Mouse (Mus musculus): ENCODE measurements at regions not wholly inside any gene's neighbourhood (a gene's known extent, or its start where the extent isn't known, plus 50 kb on each side); places are given as distances from the start of the nearest gene placed in this dataset.

- no peak for TF ChIP-seq CTCF (IDR thresholded peaks at IDR 0.05; ENCODE audit: control insufficient read depth, insufficient read depth, low read length)
- Histone ChIP-seq H3K4me1 (ENCODE audit: control insufficient read depth, insufficient read depth, low read length) (no peaks in the 10 kb centered on the region; the same call in 1 of the 2 replicates), H3K27ac (ENCODE audit: control insufficient read depth, insufficient read depth, low read depth, low read length, poor library complexity) (no peak overlapping the region), H3K4me3 (replicated peaks; ENCODE audit: control insufficient read depth, low read depth, low read length) (no peak overlapping the region)
- WGBS, result 29% methylated on average over 4 of the region's 4 CpGs
These were observed 481.5 kb downstream of the Zfp704 start for GRCm38 (mm10) chr3:9128407-9128806.

- WGBS, result 63% methylated on average over 5 of the region's 5 CpGs
- Histone ChIP-seq H3K27ac (ENCODE audit: control insufficient read depth, insufficient read depth, low read depth, low read length, poor library complexity) (no peak overlapping the region), H3K4me3 (replicated peaks; ENCODE audit: control insufficient read depth, low read depth, low read length) (no peak overlapping the region), H3K4me1 (ENCODE audit: control insufficient read depth, insufficient read depth, low read length) (no peaks in the 10 kb centered on the region)
- TF ChIP-seq CTCF (IDR thresholded peaks at IDR 0.05; ENCODE audit: control insufficient read depth, insufficient read depth, low read length) (no peak), POLR2A (IDR thresholded peaks at IDR 0.05; ENCODE audit: borderline replicate concordance, control insufficient read depth, low read depth, low read length) (no peak)
These were observed 486.8 kb downstream of the Zfp704 start for GRCm38 (mm10) chr3:9123079-9123478.

DNA sequence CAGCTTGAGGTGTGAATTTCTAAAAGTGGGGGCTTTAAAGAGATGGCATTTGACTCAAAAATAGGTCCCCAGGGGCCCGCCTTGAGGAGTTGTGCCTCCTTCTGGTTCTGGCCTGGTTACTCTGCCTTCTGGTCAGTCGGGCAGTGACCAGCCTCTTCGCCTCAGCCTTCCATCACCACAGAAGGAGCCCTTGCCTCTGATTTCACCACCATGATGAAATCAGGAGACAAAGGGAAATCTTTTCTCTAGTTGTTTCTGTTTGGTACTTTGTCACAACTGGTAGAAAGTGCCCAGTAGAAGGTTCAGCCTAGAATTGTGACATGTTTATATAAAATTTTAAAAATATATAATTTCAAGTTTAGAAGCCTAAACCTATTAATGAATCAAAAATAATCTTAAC lies 492.0 kb downstream of the Zfp704 start:
- TF ChIP-seq POLR2A (IDR thresholded peaks at IDR 0.05; ENCODE audit: borderline replicate concordance, control insufficient read depth, low read depth, low read length) (no peak), CTCF (IDR thresholded peaks at IDR 0.05; ENCODE audit: control insufficient read depth, insufficient read depth, low read length) (no peak)
- Histone ChIP-seq H3K27ac (ENCODE audit: control insufficient read depth, insufficient read depth, low read depth, low read length, poor library complexity) (no peak overlapping the region), H3K4me1 (ENCODE audit: control insufficient read depth, insufficient read depth, low read length) (no peaks in the 10 kb centered on the region), H3K4me3 (replicated peaks; ENCODE audit: control insufficient read depth, low read depth, low read length) (no peak overlapping the region)
- 65% methylated on average over 3 of the region's 3 CpGs for WGBS

DNA sequence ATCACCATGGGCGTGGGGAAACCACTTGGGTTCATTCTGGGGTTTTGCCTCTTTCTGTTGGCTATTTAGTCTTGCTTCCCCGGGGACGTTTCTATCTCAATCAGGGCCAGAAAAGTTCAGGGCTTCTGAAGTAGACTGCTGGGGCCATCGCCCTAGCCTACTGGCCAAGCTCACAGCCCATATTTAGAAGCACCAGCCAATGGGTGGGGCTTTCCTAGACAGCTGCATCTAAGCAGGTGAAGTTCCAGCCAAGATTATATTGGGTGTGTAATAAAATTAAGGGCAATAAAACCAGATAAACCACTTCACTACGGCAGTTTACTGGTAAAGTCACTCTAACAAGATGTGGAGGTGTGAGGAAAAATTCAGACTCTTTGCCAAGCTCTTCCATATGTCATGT lies 496.5 kb downstream of the Zfp704 start:
- TF ChIP-seq CTCF (IDR thresholded peaks at IDR 0.05; ENCODE audit: control insufficient read depth, insufficient read depth, low read length) (no peak), POLR2A (IDR thresholded peaks at IDR 0.05; ENCODE audit: borderline replicate concordance, control insufficient read depth, low read depth, low read length) (no peak)
- WGBS, result 78% methylated on average over 5 of the region's 5 CpGs
- Histone ChIP-seq H3K4me3 (replicated peaks; ENCODE audit: control insufficient read depth, low read depth, low read length) (no peak overlapping the region), H3K27ac (ENCODE audit: control insufficient read depth, insufficient read depth, low read depth, low read length, poor library complexity) (no peak overlapping the region), H3K4me1 (ENCODE audit: control insufficient read depth, insufficient read depth, low read length) (no peaks in the 10 kb centered on the region)

DNA sequence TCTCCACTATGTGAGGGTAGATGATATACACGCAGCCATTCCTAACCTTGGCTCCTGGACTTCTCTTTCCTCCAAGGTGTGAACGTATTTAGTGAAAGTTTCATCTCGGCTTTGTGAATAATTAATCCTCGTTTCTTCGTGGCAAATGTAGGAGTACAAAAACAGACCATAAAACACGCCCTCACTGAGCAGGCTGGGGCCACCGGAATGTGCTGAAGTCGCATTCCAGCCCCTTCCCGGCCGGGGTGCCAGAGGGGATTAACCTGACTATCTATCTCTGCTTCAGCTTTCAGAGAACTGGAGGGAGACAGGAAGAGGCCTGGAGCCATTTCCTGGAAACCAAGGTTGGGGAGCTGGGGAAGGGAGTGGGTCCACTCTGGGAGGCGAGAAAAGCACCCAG lies 499.1 kb downstream of the Zfp704 start:
- Histone ChIP-seq H3K27ac (ENCODE audit: control insufficient read depth, insufficient read depth, low read depth, low read length, poor library complexity) (no peak overlapping the region), H3K4me1 (ENCODE audit: control insufficient read depth, insufficient read depth, low read length) (no peaks in the 10 kb centered on the region), H3K4me3 (replicated peaks; ENCODE audit: control insufficient read depth, low read depth, low read length) (no peak overlapping the region)
- WGBS, result 81% methylated on average over 11 of the region's 11 CpGs
- TF ChIP-seq CTCF (IDR thresholded peaks at IDR 0.05; ENCODE audit: control insufficient read depth, insufficient read depth, low read length) (no peak), POLR2A (IDR thresholded peaks at IDR 0.05; ENCODE audit: borderline replicate concordance, control insufficient read depth, low read depth, low read length) (no peak)

DNA sequence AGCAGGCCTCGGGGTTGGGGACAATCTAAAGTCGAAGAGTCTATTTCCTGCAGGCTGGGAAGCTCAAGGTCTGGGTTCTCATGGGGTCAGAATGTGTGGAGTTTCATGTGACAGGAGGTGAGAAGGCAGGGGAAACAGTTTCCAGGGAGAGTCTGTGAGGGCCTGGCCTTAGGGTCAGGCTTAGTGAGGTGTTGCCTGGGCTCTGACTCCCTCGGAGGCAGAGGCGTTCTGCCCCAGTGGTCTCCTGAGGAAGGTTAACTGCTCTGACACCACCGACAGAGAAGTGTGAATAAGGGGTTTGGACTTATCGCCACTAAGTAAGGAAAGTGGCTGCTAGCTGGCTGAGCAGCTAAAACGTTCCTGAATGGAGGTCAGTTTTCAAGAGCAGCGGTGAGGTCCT lies 499.9 kb downstream of the Zfp704 start:
- H3K27ac ChIP-seq (ENCODE audit: control insufficient read depth, insufficient read depth, low read depth, low read length, poor library complexity), result no peak overlapping the region
- WGBS, result 61% methylated on average over 8 of the region's 8 CpGs
- peaks cover 2% of the 10 kb centered on the region; the same call in 1 of the 2 replicates for H3K4me1 ChIP-seq (ENCODE audit: control insufficient read depth, insufficient read depth, low read length)
- no peak for TF ChIP-seq POLR2A (IDR thresholded peaks at IDR 0.05; ENCODE audit: borderline replicate concordance, control insufficient read depth, low read depth, low read length)
- TF ChIP-seq CTCF (IDR thresholded peaks at IDR 0.05; ENCODE audit: control insufficient read depth, insufficient read depth, low read length), result no peak
- no peak overlapping the region for H3K4me3 ChIP-seq (replicated peaks; ENCODE audit: control insufficient read depth, low read depth, low read length)

DNA sequence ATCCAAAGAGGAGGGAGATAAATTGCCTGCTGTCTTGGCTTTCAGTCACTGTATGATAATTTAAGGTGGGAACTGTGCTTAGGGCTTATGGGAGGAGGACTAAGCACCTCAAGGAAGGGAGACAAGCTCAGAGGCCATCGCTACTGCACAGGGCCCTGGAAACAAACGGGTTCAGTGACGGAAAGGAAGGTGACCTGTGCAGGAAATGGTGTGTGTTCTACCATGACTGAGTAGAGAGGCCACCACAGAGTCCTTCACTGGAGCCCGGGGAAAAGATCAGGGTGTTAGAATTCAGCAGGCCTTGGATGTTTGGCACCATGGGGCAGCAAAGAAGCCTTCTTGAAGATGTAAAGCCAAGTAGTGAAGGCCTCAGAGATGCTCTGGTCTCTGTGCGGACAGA lies 500.4 kb downstream of the Zfp704 start:
- TF ChIP-seq POLR2A (IDR thresholded peaks at IDR 0.05; ENCODE audit: borderline replicate concordance, control insufficient read depth, low read depth, low read length), result no peak
- no peak for TF ChIP-seq CTCF (IDR thresholded peaks at IDR 0.05; ENCODE audit: control insufficient read depth, insufficient read depth, low read length)
- Histone ChIP-seq H3K4me3 (replicated peaks; ENCODE audit: control insufficient read depth, low read depth, low read length) (no peak overlapping the region), H3K4me1 (ENCODE audit: control insufficient read depth, insufficient read depth, low read length) (peaks cover 2% of the 10 kb centered on the region; the same call in 1 of the 2 replicates), H3K27ac (ENCODE audit: control insufficient read depth, insufficient read depth, low read depth, low read length, poor library complexity) (no peak overlapping the region)
- 67% methylated on average over 5 of the region's 5 CpGs for WGBS

- 83% methylated on average over 15 of the region's 15 CpGs for WGBS
- peaks cover 2% of the 10 kb centered on the region; the same call in 1 of the 2 replicates for H3K4me1 ChIP-seq (ENCODE audit: control insufficient read depth, insufficient read depth, low read length)
- no peak for TF ChIP-seq CTCF (IDR thresholded peaks at IDR 0.05; ENCODE audit: control insufficient read depth, insufficient read depth, low read length)
- no peak for TF ChIP-seq POLR2A (IDR thresholded peaks at IDR 0.05; ENCODE audit: borderline replicate concordance, control insufficient read depth, low read depth, low read length)
- no peak overlapping the region for H3K27ac ChIP-seq (ENCODE audit: control insufficient read depth, insufficient read depth, low read depth, low read length, poor library complexity)
- no peak overlapping the region for H3K4me3 ChIP-seq (replicated peaks; ENCODE audit: control insufficient read depth, low read depth, low read length)
These were observed 502.0 kb downstream of the Zfp704 start for GRCm38 (mm10) chr3:9107766-9108410.
